Mouse (Mus musculus) CH12.LX (cell line): ENCODE data around the gene Psmb9.

Experiments
- IRF4 ChIP-seq: IDR thresholded peaks from 2 replicates; pipeline ENCODE4 v1.6.1; 2014; ENCODE audit warnings: low read depth, mild to moderate bottlenecking, inconsistent platforms, low read length, improper control_type of control experiment
- ZC3H11A ChIP-seq: IDR thresholded peaks from 2 replicates; pipeline ENCODE4 v1.6.1; 2012; ENCODE audit warnings: low read depth, mild to moderate bottlenecking, inconsistent platforms, low read length, improper control_type of control experiment

DNA sequence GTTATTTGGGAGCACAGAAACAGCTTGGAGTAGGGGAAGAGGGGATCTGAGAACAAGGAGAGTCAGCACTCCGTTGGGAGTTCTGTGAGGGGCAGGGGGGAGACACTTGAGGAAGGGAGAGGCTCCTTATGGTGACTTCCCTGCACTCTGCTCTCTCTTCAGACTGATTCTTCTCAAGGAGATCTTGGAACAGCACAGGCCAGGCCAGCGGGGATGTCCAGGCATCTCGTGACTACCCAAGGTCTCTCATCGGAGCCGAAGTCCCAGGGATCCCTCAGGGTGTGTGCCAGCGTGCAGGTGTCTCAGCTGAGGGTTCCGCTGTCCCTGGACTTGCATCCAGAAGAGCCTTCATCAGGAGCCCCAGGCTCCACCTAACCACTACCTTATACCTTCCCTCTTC lies 48.9 kb downstream of the Psmb9 start:
- no peak for TF ChIP-seq IRF4
- TF ChIP-seq ZC3H11A = no peak
